Mouse (Mus musculus): ENCODE data around the gene Klk1b8.

DNA sequence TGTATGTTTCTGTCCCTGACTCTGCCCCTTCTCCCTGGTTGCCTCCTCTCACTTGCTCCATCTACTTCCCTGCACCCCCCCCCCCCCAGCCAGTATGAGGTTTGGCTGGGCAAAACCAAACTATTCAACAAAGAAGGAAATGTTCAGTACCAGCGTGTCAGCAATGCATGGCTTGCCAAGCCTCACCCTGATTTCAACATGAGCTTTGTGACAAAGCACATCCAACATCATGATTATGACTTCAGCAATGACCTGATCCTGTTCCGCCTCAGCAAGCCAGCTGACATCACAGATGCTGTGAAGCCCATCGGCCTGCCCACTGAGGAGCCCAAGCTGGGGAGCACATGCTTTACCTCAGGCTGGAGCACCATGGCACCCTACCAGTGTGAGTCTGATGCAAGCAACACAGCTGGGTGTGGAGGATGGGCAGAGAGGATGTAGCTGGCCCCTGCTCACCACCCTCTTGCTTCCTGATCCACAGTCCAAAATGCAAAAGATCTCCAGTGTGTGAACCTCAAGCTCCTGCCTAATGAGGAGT is 5.7 kb upstream of the Klk1b8 start:
- no peak for TF ChIP-seq MAZ (IDR thresholded peaks at IDR 0.05; ENCODE audit: low read depth, low read length)
- no peak for TF ChIP-seq TBP (conservative IDR thresholded peaks at IDR 0.05; ENCODE audit: low read depth, low read length)
- TF ChIP-seq CTCF (conservative IDR thresholded peaks at IDR 0.05 in 1 of 2, IDR thresholded peaks at IDR 0.05 in 1 of 2; ENCODE audit: low read depth in 2 of 2, low read length in 2 of 2) = no peak
- TF ChIP-seq ELF1 (IDR thresholded peaks at IDR 0.05; ENCODE audit: low read depth, low read length) = no peak
- TF ChIP-seq MYC (IDR thresholded peaks at IDR 0.05; ENCODE audit: low read depth, low read length) = no peak
- no peak for TF ChIP-seq MAX (IDR thresholded peaks at IDR 0.05; ENCODE audit: low read length)
- no peak for TF ChIP-seq ETS1 (conservative IDR thresholded peaks at IDR 0.05; ENCODE audit: low read depth, low read length)
- TF ChIP-seq MAFK (IDR thresholded peaks at IDR 0.05; ENCODE audit: insufficient replicate concordance, low read length) = no peak
- TF ChIP-seq POLR2A (IDR thresholded peaks at IDR 0.05; ENCODE audit: low read depth, low read length) = no peak
- no peak for TF ChIP-seq ZC3H11A (IDR thresholded peaks at IDR 0.05; ENCODE audit: low read depth, low read length)
- TF ChIP-seq CHD1 (IDR thresholded peaks at IDR 0.05; ENCODE audit: low read depth, low read length) = no peak
- TF ChIP-seq TCF12 (IDR thresholded peaks at IDR 0.05; ENCODE audit: low read depth, low read length) = no peak

All from CH12.LX (cell line).